Mouse (Mus musculus) embryo, embryonic 10.5 days (tissue): Measurements from ENCODE around the gene Gm13057.
"Not testable (repeated sequence)": the region's sequence is repeated elsewhere in the genome, so short reads cannot be mapped to it uniquely, and the experiment has no call there.

Source experiments
- DNase-seq: peaks from one replicate; pipeline ENCODE4 v3.0.0-alpha.2; 2015; ENCODE audit warnings: low spot score

The Gm13057 gene

GRCm38 (mm10) chr4:143551400-143551799, at the start of gene Gm13057, which contains the start of gene BC080695:
Gene Gm13057 (plus strand): TSS chr4:143551709.
Gene BC080695 (plus strand): TSS chr4:143551700.
- not testable (repeated sequence) for DNase-seq

- no peak for DNase-seq
Measured at GRCm38 (mm10) chr4:143511043-143511442, 40.5 kb upstream of the Gm13057 start, which contains the start of gene Gm13043. Gene Gm13043 (plus strand): TSS chr4:143511343.

- DNase-seq, result not testable (repeated sequence)
Measured at GRCm38 (mm10) chr4:143535654-143536053, 15.9 kb upstream of the Gm13057 start, which contains the start of gene Gm13040. Gene Gm13040 (plus strand): TSS chr4:143535954.
